Mouse (Mus musculus): Measurements from ENCODE around the gene 9530003J23Rik. TPM values are rescaled to one million over a fixed set of nuclear protein-coding genes. Genes with fewer than 3 reads are reported as not detected.
"Not testable (repeated sequence)": the region's sequence is repeated elsewhere in the genome, so short reads cannot be mapped to it uniquely, and the experiment has no call there.

Gene 9530003J23Rik
- polyA plus RNA-seq, 1 experiment from 2014 or later = not detected

GRCm38 (mm10) chr10:117223758-117224101 lies 14.8 kb downstream of the 9530003J23Rik start:
- 2% methylated on average over 9 of the region's 9 CpGs for WGBS
- Histone ChIP-seq H3K4me2 (replicated peaks) (peak overlapping the region; percentile 66), H3K4me3 (peak overlapping the region; percentile 65), H3K4me1 (peaks cover 23% of the 10 kb centered on the region), H3K9ac (replicated peaks) (peak overlapping the region; percentile 88), H3K27ac (replicated peaks) (peak overlapping the region; percentile 96), H3K36me3 (peaks cover 30% of the 10 kb centered on the region), H3K27me3 (no peaks in the 10 kb centered on the region), H3K9me3 (no peaks in the 10 kb centered on the region)
- ATAC-seq (ENCODE audit: low FRiP score, low read depth) = no peak; the same call in 1 of the 2 replicates

GRCm38 (mm10) chr10:117222821-117223220 lies 15.7 kb downstream of the 9530003J23Rik start:
- no peaks in the 10 kb centered on the region for H3K27me3 ChIP-seq
- H3K36me3 ChIP-seq = peaks cover 39% of the 10 kb centered on the region
- H3K9ac ChIP-seq (replicated peaks) = peak overlapping the region; percentile 88
- H3K27ac ChIP-seq (replicated peaks) = peak overlapping the region; percentile 96
- peak overlapping the region; percentile 66 for H3K4me2 ChIP-seq (replicated peaks)
- WGBS = 14% methylated on average over 3 of the region's 3 CpGs
- H3K4me1 ChIP-seq = peaks cover 23% of the 10 kb centered on the region
- H3K4me3 ChIP-seq = peak overlapping the region; percentile 65
- peak; percentile 79 for ATAC-seq (ENCODE audit: low FRiP score, low read depth)
- H3K9me3 ChIP-seq = no peaks in the 10 kb centered on the region

DNA sequence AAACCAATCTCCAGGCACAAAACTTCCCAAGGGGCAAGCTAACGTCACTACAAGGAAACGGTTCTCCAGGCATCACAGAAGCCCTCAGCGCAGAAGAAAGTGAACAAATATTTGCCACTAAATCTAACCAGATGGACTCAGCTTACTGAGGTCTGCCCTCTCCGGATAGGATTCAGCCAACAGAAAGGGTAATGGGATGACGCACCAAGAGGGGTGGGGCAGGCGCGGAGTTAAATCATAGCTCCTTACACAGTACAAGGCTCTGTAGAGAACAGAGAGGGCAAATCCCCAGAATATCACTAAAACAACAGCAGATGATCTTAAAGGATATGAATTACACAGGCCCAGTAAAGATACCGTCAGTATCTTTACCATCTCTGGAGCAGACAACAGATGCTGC lies 20.2 kb downstream of the 9530003J23Rik start:
- Histone ChIP-seq H3K4me3 (no peak overlapping the region), H3K4me2 (replicated peaks) (no peak overlapping the region), H3K36me3 (peaks cover 82% of the 10 kb centered on the region), H3K9ac (replicated peaks) (no peak overlapping the region), H3K27ac (replicated peaks) (no peak overlapping the region), H3K27me3 (no peaks in the 10 kb centered on the region), H3K4me1 (peaks cover 15% of the 10 kb centered on the region), H3K9me3 (no peaks in the 10 kb centered on the region)
- WGBS = 94% methylated on average over 8 of the region's 8 CpGs
- no peak for ATAC-seq (ENCODE audit: low FRiP score, low read depth)

DNA sequence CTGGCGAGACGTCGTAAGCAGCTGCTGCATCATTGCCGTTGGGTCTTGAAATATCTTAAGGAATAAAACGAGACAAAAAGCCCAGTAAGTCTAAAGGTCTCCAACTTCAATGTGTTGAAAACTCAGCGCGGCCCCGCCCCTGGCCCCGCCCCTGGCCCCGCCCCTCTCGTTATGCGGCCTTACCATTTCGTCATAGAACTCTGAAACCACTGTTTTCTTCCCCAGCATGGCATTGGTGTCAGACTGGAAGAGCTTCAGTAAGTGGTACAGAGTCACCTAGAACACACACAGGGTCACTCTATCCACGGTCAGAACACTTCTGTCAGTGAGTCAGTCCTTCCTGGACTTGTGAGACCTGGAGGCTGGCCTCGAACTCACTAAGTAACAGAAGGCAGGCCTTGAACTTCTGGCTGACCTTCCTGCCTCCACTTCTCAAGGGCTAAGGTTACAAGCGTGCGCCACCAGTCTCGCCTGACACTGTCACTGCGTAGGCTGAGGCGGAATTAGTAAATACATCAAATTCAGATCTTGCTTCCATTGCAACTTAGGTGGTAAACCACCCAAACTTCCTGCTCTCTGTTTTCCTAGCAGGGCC lies 21.2 kb downstream of the 9530003J23Rik start:
- H3K36me3 ChIP-seq = peaks cover 86% of the 10 kb centered on the region

GRCm38 (mm10) chr10:117216793-117217192 lies 21.7 kb downstream of the 9530003J23Rik start:
- H3K27ac ChIP-seq (replicated peaks) = no peak overlapping the region
- no peak overlapping the region for H3K4me2 ChIP-seq (replicated peaks)
- peaks cover 4% of the 10 kb centered on the region; the same call in 1 of the 2 replicates for H3K4me1 ChIP-seq
- no peak overlapping the region for H3K4me3 ChIP-seq
- ATAC-seq (ENCODE audit: low FRiP score, low read depth) = no peak
- no peak overlapping the region for H3K9ac ChIP-seq (replicated peaks)
- H3K27me3 ChIP-seq = no peaks in the 10 kb centered on the region
- H3K9me3 ChIP-seq = no peaks in the 10 kb centered on the region
- WGBS = 67% methylated on average over 5 of the region's 5 CpGs
- H3K36me3 ChIP-seq = peaks cover 86% of the 10 kb centered on the region

More for the DNA sequence above, 21.2 kb downstream of the 9530003J23Rik start:
- WGBS = 88% methylated on average over 20 of the region's 20 CpGs
- Histone ChIP-seq H3K9me3 (no peaks in the 10 kb centered on the region), H3K4me2 (replicated peaks) (no peak overlapping the region), H3K4me3 (no peak overlapping the region), H3K27me3 (no peaks in the 10 kb centered on the region), H3K9ac (replicated peaks) (no peak overlapping the region), H3K27ac (replicated peaks) (no peak overlapping the region), H3K4me1 (peaks cover 6% of the 10 kb centered on the region)
- no peak for ATAC-seq (ENCODE audit: low FRiP score, low read depth)

GRCm38 (mm10) chr10:117216132-117216495 lies 22.4 kb downstream of the 9530003J23Rik start:
- peaks cover 85% of the 10 kb centered on the region for H3K36me3 ChIP-seq
- no peaks in the 10 kb centered on the region for H3K9me3 ChIP-seq
- H3K4me1 ChIP-seq = no peaks in the 10 kb centered on the region
- no peaks in the 10 kb centered on the region for H3K27me3 ChIP-seq
- no peak overlapping the region for H3K27ac ChIP-seq (replicated peaks)
- H3K9ac ChIP-seq (replicated peaks) = no peak overlapping the region
- 98% methylated on average over 9 of the region's 9 CpGs for WGBS
- no peak overlapping the region for H3K4me3 ChIP-seq
- ATAC-seq (ENCODE audit: low FRiP score, low read depth) = no peak
- no peak overlapping the region for H3K4me2 ChIP-seq (replicated peaks)

DNA sequence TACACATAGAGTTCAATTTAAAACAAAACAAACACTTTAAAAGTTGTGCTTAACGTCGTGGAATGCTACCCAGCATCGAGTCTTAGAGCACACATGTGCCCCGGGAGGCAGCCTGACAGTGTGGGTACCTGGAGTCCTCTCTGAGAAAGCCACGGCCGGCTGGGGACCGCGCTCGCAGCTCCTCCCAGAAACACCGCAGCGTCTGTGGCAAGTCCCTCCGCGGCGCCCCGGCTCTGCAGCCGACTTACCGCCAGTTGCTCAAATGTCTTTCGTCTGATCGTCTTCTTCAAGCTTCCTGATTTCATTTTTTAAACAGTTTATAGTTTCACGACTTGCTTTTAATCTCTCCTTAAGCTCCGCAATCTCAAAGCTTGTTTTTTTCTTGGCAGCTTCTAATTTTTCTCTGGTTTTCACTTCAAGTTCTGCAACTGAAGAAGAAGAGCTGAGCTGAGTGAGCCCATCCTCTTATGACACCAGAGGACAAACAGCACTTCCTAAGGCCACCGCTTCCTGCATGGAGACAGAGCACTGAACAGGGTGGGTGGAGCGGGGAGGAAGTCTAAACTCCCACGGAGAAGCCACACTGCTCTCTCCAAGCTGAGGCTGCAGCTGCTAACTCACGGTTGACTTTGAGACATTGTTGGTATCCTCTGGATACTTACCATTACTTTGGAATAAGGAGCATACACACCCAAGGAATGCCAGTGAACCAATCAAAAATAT lies 22.9 kb downstream of the 9530003J23Rik start:
- H3K27me3 ChIP-seq = no peaks in the 10 kb centered on the region
- H3K9ac ChIP-seq (replicated peaks) = no peak overlapping the region
- H3K4me1 ChIP-seq = no peaks in the 10 kb centered on the region
- no peak overlapping the region for H3K27ac ChIP-seq (replicated peaks)
- peaks cover 80% of the 10 kb centered on the region for H3K36me3 ChIP-seq
- H3K4me3 ChIP-seq = no peak overlapping the region
- H3K4me2 ChIP-seq (replicated peaks) = no peak overlapping the region
- no peaks in the 10 kb centered on the region for H3K9me3 ChIP-seq
- ATAC-seq (ENCODE audit: low FRiP score, low read depth) = no peak
- 95% methylated on average over 25 of the region's 25 CpGs for WGBS

GRCm38 (mm10) chr10:117211023-117211422 lies 27.5 kb downstream of the 9530003J23Rik start:
- H3K4me3 ChIP-seq = no peak overlapping the region
- no peaks in the 10 kb centered on the region for H3K4me1 ChIP-seq
- 91% methylated on average over 6 of the region's 6 CpGs for WGBS
- no peaks in the 10 kb centered on the region for H3K27me3 ChIP-seq
- no peak for ATAC-seq (ENCODE audit: low FRiP score, low read depth)
- H3K36me3 ChIP-seq = peaks cover 38% of the 10 kb centered on the region
- no peaks in the 10 kb centered on the region for H3K9me3 ChIP-seq
- no peak overlapping the region for H3K4me2 ChIP-seq (replicated peaks)
- H3K27ac ChIP-seq (replicated peaks) = no peak overlapping the region
- H3K9ac ChIP-seq (replicated peaks) = no peak overlapping the region

DNA sequence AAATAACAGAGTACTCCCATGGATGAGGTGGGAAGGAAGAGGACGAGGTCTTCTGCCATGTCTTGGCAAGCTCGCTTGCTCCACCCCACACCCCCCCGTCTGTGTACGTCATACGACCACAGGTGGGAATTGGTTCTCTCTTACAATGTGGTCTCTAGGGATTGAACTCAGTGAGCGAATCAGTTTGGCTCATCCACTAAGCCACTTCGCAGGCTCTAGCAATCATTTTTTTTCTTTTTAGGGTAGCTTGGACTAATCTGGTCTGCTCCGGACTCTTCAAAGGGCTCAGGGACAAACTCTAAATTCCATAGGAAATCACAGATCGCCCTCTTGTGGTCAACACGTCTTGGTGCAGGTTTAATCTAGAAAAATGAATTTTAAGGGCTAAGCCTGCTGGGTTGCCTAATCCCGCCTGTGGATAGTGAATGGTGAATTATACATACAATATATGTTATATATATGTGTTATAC lies 29.0 kb downstream of the 9530003J23Rik start:
- H3K27ac ChIP-seq (replicated peaks) = no peak overlapping the region
- peak; percentile 81 for ATAC-seq (ENCODE audit: low FRiP score, low read depth)
- H3K9me3 ChIP-seq = no peaks in the 10 kb centered on the region
- no peak overlapping the region for H3K9ac ChIP-seq (replicated peaks)
- peak overlapping the region; percentile 24 for H3K4me3 ChIP-seq
- WGBS = 14% methylated on average over 11 of the region's 11 CpGs
- no peaks in the 10 kb centered on the region for H3K27me3 ChIP-seq
- peaks cover 23% of the 10 kb centered on the region for H3K36me3 ChIP-seq
- H3K4me1 ChIP-seq = no peaks in the 10 kb centered on the region
- peak overlapping the region; percentile 44 for H3K4me2 ChIP-seq (replicated peaks)

- H3K36me3 ChIP-seq = peaks cover 16% of the 10 kb centered on the region
- H3K4me2 ChIP-seq (replicated peaks); H3K4me3 ChIP-seq; H3K9me3 ChIP-seq; H3K4me1 ChIP-seq; ATAC-seq (ENCODE audit: low FRiP score, low read depth); H3K9ac ChIP-seq (replicated peaks); H3K27ac ChIP-seq (replicated peaks); H3K27me3 ChIP-seq: not testable (repeated sequence)
- WGBS = 94% methylated on average over 6 of the region's 6 CpGs
Measured at GRCm38 (mm10) chr10:117208787-117209186, 29.7 kb downstream of the 9530003J23Rik start.

DNA sequence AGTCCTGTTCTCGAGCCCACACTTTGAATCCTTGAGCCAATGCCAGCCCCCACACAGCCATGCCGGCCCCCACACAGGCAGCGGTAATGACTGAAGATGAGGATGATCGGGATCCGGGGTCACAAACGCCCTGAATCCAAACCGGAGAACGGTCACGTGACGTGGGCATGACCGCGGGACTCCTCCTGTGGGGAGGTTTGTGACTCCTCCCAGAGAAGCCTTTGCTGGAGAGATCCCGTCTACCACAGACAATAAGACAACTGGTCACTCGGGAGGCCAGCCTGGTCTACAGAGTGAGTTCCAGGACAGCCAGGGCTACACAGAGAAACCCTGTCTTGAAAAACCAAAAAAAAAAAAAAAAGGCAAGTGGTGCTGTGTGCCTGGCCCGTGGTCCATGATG lies 30.3 kb downstream of the 9530003J23Rik start:
- H3K4me1 ChIP-seq = no peaks in the 10 kb centered on the region
- H3K9ac ChIP-seq (replicated peaks) = no peak overlapping the region
- H3K36me3 ChIP-seq = peaks cover 12% of the 10 kb centered on the region
- H3K27me3 ChIP-seq = no peaks in the 10 kb centered on the region
- no peak overlapping the region for H3K4me3 ChIP-seq
- no peak for ATAC-seq (ENCODE audit: low FRiP score, low read depth)
- H3K9me3 ChIP-seq = no peaks in the 10 kb centered on the region
- WGBS = 86% methylated on average over 15 of the region's 15 CpGs
- no peak overlapping the region for H3K4me2 ChIP-seq (replicated peaks)
- H3K27ac ChIP-seq (replicated peaks) = no peak overlapping the region

- H3K27me3 ChIP-seq = no peaks in the 10 kb centered on the region
- H3K4me1 ChIP-seq = no peaks in the 10 kb centered on the region
- no peak overlapping the region for H3K27ac ChIP-seq (replicated peaks)
- no peak for ATAC-seq (ENCODE audit: low FRiP score, low read depth)
- H3K9me3 ChIP-seq = no peaks in the 10 kb centered on the region
- no peak overlapping the region for H3K4me3 ChIP-seq
- 97% methylated on average over 3 of the region's 3 CpGs for WGBS
- no peak overlapping the region for H3K9ac ChIP-seq (replicated peaks)
- H3K4me2 ChIP-seq (replicated peaks) = no peak overlapping the region
- H3K36me3 ChIP-seq = no peaks in the 10 kb centered on the region
Measured at GRCm38 (mm10) chr10:117206070-117206469, 32.4 kb downstream of the 9530003J23Rik start.

All from midbrain, embryonic 12.5 days (tissue).